Mouse (Mus musculus): Measurements from ENCODE around the gene Fam161b. TPM values are rescaled to one million over a fixed set of nuclear protein-coding genes. Genes with fewer than 3 reads are reported as not detected.

Fam161b gene
- polyA plus RNA-seq, 1 experiment from 2014 or later = 12.0 TPM

GRCm38 (mm10) chr12:84299265-84299664 lies 62.4 kb downstream of the Fam161b start:
- H3K9me3 ChIP-seq = no peaks in the 10 kb centered on the region
- peaks cover 3% of the 10 kb centered on the region; the same call in 1 of the 2 replicates for H3K36me3 ChIP-seq (replicated peaks)
- WGBS = 92% methylated on average over 2 of the region's 2 CpGs
- H3K27me3 ChIP-seq = no peaks in the 10 kb centered on the region
- H3K4me1 ChIP-seq = no peaks in the 10 kb centered on the region
- ATAC-seq (ENCODE audit: low FRiP score) = no peak
- H3K27ac ChIP-seq = no peak overlapping the region
- no peak overlapping the region for H3K4me2 ChIP-seq
- H3K9ac ChIP-seq = no peak overlapping the region
- H3K4me3 ChIP-seq (replicated peaks) = no peak overlapping the region

- Histone ChIP-seq H3K9me3 (no peaks in the 10 kb centered on the region), H3K27me3 (no peaks in the 10 kb centered on the region), H3K4me2 (no peak overlapping the region), H3K9ac (no peak overlapping the region), H3K4me3 (replicated peaks) (no peak overlapping the region), H3K4me1 (no peaks in the 10 kb centered on the region), H3K27ac (no peak overlapping the region), H3K36me3 (replicated peaks) (peaks cover 12% of the 10 kb centered on the region)
- ATAC-seq (ENCODE audit: low FRiP score) = no peak
- 95% methylated on average over 6 of the region's 6 CpGs for WGBS
Observed at GRCm38 (mm10) chr12:84297851-84298250, 63.8 kb downstream of the Fam161b start.

Other genes with a start within 250 kb of the Fam161b start
- gene Dnal1, start 247.5 kb downstream of the Fam161b start, polyA plus RNA-seq (2016; fragmentation: Nextera tagmentation; extraction: Ambion mirVana) = 6.8 and 7.8 TPM in 2 replicates
- 2.8 and 3.4 TPM in 2 replicates for gene Pnma1, start 213.3 kb downstream of the Fam161b start, polyA plus RNA-seq (2016; fragmentation: Nextera tagmentation; extraction: Ambion mirVana)
- gene Elmsan1, start 143.0 kb downstream of the Fam161b start, polyA plus RNA-seq (2016; fragmentation: Nextera tagmentation; extraction: Ambion mirVana) = 6.8 and 7.8 TPM in 2 replicates
- gene Ptgr2, start 76.6 kb downstream of the Fam161b start, polyA plus RNA-seq (2016; fragmentation: Nextera tagmentation; extraction: Ambion mirVana) = 15.3 and 16.4 TPM in 2 replicates
- gene Zfp410, start 45.0 kb downstream of the Fam161b start, polyA plus RNA-seq (2016; fragmentation: Nextera tagmentation; extraction: Ambion mirVana) = 114 and 117 TPM in 2 replicates
- 39.5 and 40.5 TPM in 2 replicates for gene Coq6, start 176 bp downstream of the Fam161b start, polyA plus RNA-seq (2016; fragmentation: Nextera tagmentation; extraction: Ambion mirVana)
- gene Entpd5, start 47.2 kb upstream of the Fam161b start, polyA plus RNA-seq (2016; fragmentation: Nextera tagmentation; extraction: Ambion mirVana) = 11.0 and 13.8 TPM in 2 replicates
- 2.1 and 3.3 TPM in 2 replicates for gene Bbof1, start 47.2 kb upstream of the Fam161b start, polyA plus RNA-seq (2016; fragmentation: Nextera tagmentation; extraction: Ambion mirVana)
- gene Rnf113a2, start 55.4 kb upstream of the Fam161b start, polyA plus RNA-seq (2016; fragmentation: Nextera tagmentation; extraction: Ambion mirVana) = 28.7 and 29.9 TPM in 2 replicates
- gene Aldh6a1, start 89.2 kb upstream of the Fam161b start, polyA plus RNA-seq (2016; fragmentation: Nextera tagmentation; extraction: Ambion mirVana) = 26.6 and 26.8 TPM in 2 replicates
- 37.5 and 39.2 TPM in 2 replicates for gene Lin52, start 89.6 kb upstream of the Fam161b start, polyA plus RNA-seq (2016; fragmentation: Nextera tagmentation; extraction: Ambion mirVana)
- 0.08 and 0.37 TPM in 2 replicates for gene Vsx2, start 207.9 kb upstream of the Fam161b start, polyA plus RNA-seq (2016; fragmentation: Nextera tagmentation; extraction: Ambion mirVana)

All from forebrain, embryonic 12.5 days (tissue).